Mouse (Mus musculus): ENCODE data around the gene Slc26a5. TPM values are rescaled to one million over a fixed set of nuclear protein-coding genes. Genes with fewer than 3 reads are reported as not detected.

Slc26a5 gene
- polyA plus RNA-seq, 1 experiment from 2014 or later = not detected

DNA sequence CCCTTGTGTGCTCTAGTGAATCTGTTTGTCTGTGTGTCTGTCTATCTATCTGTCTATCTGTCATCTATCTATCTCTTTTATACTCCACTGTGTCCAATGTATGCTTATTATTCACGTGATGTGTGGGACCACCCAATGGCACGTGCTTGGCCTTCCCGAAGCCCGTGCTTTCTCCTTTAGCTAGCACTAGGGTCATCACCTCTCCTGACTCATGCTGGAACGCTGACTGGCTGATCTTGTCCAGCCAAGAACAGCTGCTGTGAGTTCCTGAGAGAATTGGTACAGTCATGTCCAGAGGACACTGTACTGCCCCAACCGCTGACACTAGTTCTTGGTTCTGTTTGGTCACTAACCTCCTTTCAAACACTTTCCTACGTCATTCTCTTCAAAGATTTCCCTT, 6.8 kb downstream of the Slc26a5 start:
- Histone ChIP-seq H3K9me3 (no peaks in the 10 kb centered on the region), H3K4me3 (no peak overlapping the region), H3K4me1 (no peaks in the 10 kb centered on the region), H3K27me3 (no peaks in the 10 kb centered on the region), H3K27ac (no peak overlapping the region), H3K4me2 (replicated peaks) (no peak overlapping the region), H3K36me3 (no peaks in the 10 kb centered on the region), H3K9ac (no peak overlapping the region)
- ATAC-seq (ENCODE audit: low FRiP score, low read depth) = no peak
- 80% methylated on average over 7 of the region's 7 CpGs for WGBS

DNA sequence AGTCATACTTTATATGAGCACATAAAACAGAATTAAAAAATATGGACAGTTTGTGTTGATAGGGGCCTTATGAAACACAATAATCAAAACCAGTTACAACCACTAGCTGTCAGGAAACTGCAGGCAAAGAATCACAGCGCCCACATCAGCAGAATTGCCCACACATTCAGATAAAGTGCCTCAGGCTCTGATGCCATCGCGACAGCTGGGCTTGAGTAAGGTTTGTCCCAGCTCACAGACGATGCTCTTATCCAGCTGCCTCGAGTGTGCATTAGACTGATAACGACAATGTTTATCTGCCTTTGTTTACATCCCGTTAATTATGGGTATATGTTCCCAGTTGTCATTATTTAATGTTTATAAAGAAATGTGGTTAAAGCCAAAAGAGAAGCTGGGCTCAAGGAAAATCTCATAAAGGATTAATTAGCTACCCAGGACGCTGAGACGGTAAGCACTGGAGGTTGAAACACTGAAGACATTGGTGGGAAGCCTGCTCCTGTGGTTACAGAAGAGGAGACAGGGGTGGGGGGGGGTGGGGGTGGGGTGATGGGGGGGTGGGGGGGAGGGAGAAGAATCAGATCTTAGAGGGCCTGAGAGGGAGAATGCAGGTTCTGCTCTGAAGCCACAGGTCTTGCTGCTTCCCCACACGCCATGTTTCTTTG, 13.6 kb downstream of the Slc26a5 start:
- no peak overlapping the region for H3K27ac ChIP-seq
- ATAC-seq (ENCODE audit: low FRiP score, low read depth) = no peak
- H3K4me3 ChIP-seq = no peak overlapping the region
- no peaks in the 10 kb centered on the region for H3K36me3 ChIP-seq
- H3K27me3 ChIP-seq = no peaks in the 10 kb centered on the region
- no peaks in the 10 kb centered on the region for H3K4me1 ChIP-seq
- no peak overlapping the region for H3K4me2 ChIP-seq (replicated peaks)
- WGBS = 56% methylated on average over 10 of the region's 10 CpGs
- H3K9me3 ChIP-seq = no peaks in the 10 kb centered on the region
- H3K9ac ChIP-seq = no peak overlapping the region

DNA sequence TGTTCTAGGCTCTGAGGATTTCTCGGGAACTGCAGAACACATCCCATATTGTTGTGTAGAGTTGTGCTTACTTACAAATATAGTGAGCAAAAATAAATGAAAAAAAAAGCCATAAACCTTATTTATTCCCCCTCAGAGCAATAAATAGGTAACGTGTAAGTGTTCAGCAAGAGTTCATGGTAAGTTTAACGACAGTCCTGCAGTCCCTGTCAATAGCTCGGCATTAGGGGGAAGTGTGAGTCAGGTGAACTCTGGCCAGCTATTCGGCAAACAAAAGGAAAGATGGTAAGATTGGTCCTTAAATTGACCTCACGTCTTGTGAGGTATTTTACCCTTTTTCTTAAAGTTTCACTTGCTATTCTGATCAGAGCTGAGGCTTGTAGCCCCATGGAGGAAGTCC, 18.0 kb downstream of the Slc26a5 start:
- Histone ChIP-seq H3K9me3 (no peaks in the 10 kb centered on the region), H3K4me2 (replicated peaks) (no peak overlapping the region), H3K4me3 (no peak overlapping the region), H3K27me3 (no peaks in the 10 kb centered on the region), H3K27ac (no peak overlapping the region), H3K9ac (no peak overlapping the region), H3K4me1 (no peaks in the 10 kb centered on the region), H3K36me3 (no peaks in the 10 kb centered on the region)
- ATAC-seq (ENCODE audit: low FRiP score, low read depth) = no peak
- WGBS = 45% methylated on average over 6 of the region's 6 CpGs

DNA sequence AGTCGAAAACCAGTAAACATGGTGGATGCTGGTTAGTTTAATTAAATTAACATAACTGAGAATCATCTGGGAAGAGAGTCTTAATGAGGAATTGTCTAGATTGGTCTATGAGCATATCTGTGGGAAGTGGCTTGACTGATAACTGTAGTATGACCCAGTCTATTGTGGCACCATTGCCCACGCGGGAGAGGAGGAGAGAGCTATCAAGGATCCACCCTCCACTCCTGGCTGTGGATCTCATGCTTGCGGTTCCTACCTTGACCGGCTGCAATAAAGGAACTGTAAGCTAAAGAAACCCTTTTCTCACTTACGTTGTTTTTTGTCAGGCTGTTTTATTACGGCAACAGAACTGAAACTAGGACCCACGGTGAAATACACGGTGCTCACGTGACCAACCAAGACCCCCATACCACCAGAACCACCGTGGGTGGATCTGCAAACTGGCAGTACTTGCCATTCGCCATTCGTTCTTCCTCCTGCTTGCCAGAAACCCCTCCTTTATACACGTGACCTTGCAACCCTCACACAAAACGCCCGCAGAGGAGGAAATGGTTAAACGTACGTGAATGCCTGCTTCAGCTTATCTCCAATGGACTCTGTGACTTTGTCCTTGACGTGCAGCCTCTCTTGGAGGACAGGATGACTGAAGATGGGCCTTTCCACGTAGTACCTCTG, 18.7 kb downstream of the Slc26a5 start:
- Histone ChIP-seq H3K4me2 (replicated peaks) (no peak overlapping the region), H3K4me1 (no peaks in the 10 kb centered on the region), H3K9ac (no peak overlapping the region), H3K36me3 (no peaks in the 10 kb centered on the region), H3K4me3 (no peak overlapping the region), H3K9me3 (no peaks in the 10 kb centered on the region), H3K27ac (no peak overlapping the region), H3K27me3 (no peaks in the 10 kb centered on the region)
- 80% methylated on average over 20 of the region's 20 CpGs for WGBS
- ATAC-seq (ENCODE audit: low FRiP score, low read depth) = no peak

DNA sequence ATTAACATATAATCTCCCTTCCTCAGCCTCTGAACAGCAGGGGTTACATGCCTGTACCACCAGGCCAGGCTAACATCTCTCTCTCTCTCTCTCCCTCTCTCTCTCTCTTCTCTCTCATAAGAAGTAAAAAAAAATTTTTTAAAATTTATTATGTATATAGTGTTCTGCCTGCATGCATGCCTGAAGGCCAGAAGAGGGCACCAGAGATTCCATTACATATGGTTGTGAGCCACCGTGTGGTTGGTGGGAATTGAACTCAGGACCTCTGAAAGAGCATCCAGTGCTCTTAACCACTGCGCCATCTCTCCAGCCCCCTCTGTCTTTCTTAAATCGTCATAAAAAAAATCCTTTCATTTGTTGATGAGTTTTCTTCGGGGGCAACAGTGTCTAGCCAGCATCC, 20.7 kb downstream of the Slc26a5 start:
- Histone ChIP-seq H3K9ac (no peak overlapping the region), H3K27me3 (no peaks in the 10 kb centered on the region), H3K36me3 (no peaks in the 10 kb centered on the region), H3K27ac (no peak overlapping the region), H3K4me2 (replicated peaks) (no peak overlapping the region), H3K4me3 (no peak overlapping the region), H3K9me3 (no peaks in the 10 kb centered on the region), H3K4me1 (no peaks in the 10 kb centered on the region)
- 73% methylated on average over 4 of the region's 4 CpGs for WGBS
- no peak for ATAC-seq (ENCODE audit: low FRiP score, low read depth)

DNA sequence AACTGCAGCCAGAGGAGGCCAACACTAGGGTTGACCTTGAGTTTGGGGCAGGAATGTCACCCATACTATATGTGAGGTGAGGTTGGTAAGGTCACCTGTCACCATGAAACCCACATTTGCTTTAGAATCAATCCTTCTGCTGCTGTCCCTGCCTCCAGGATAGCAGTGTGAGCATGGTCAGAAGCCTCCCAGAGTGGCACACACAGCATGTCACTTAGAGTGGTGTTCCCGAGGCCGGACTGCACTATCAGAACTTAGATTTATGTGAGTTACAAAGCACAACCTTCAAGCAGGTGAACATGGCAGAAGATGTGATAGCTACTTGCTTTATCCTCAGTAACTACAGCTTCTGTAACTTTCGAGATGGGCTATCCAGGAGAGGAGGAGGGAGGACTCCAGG, 33.6 kb downstream of the Slc26a5 start:
- H3K9me3 ChIP-seq = peaks cover 4% of the 10 kb centered on the region; the same call in 1 of the 2 replicates
- no peaks in the 10 kb centered on the region for H3K4me1 ChIP-seq
- H3K27me3 ChIP-seq = no peaks in the 10 kb centered on the region
- H3K36me3 ChIP-seq = no peaks in the 10 kb centered on the region
- H3K4me2 ChIP-seq (replicated peaks) = no peak overlapping the region
- no peak overlapping the region for H3K4me3 ChIP-seq
- no peak for ATAC-seq (ENCODE audit: low FRiP score, low read depth)
- 77% methylated on average over 3 of the region's 3 CpGs for WGBS
- no peak overlapping the region for H3K27ac ChIP-seq
- no peak overlapping the region for H3K9ac ChIP-seq

DNA sequence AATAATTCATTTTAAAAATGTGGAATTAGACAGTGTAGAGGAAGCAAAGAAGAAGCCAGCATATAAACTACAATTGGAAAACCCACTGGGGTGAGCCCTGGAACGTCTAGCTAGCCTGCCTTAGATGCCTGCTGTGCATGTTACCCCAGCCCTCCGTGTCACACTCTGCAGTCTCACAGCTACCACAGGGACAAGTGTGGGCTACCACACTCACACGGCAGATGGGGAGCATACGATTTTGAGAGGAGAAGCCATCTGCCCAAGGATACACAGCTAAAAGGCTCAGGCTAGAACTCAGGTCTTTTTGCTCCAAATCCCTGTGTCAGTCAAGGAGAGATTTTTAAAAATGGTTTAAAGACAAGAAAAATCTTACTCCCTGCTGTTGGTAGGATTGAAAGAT, 36.5 kb downstream of the Slc26a5 start:
- no peak for ATAC-seq (ENCODE audit: low FRiP score, low read depth)
- H3K27ac ChIP-seq = no peak overlapping the region
- 69% methylated on average over 4 of the region's 4 CpGs for WGBS

DNA sequence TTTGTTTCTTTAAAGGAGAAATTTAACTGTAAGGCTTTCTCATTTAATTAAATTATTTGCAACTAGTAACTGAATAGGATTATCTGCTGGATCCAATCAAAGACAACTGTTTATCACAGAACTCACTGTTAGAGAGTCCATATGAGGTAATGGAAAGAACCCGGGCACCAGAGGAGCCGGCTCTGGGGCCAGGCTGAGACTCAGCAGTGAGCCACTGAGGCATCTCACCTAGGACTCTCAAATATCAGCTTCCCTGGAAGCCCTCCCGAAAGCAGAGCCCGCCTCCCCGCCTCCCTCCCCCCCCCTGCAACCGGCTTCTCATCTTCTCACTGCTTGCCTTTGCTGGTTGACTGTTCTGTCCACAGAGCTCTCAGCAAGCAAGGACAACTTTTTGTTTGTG, 37.8 kb downstream of the Slc26a5 start:
- Histone ChIP-seq H3K9me3 (peaks cover 4% of the 10 kb centered on the region; the same call in 1 of the 2 replicates), H3K4me2 (replicated peaks) (no peak overlapping the region), H3K36me3 (no peaks in the 10 kb centered on the region), H3K9ac (no peak overlapping the region), H3K27me3 (no peaks in the 10 kb centered on the region), H3K27ac (no peak overlapping the region), H3K4me3 (no peak overlapping the region), H3K4me1 (no peaks in the 10 kb centered on the region)
- 25% methylated on average over 6 of the region's 6 CpGs for WGBS
- no peak for ATAC-seq (ENCODE audit: low FRiP score, low read depth)

More for the DNA sequence above, 36.5 kb downstream of the Slc26a5 start:
- Histone ChIP-seq H3K4me2 (replicated peaks) (no peak overlapping the region), H3K9me3 (peaks cover 4% of the 10 kb centered on the region; the same call in 1 of the 2 replicates), H3K9ac (no peak overlapping the region), H3K27me3 (no peaks in the 10 kb centered on the region), H3K4me1 (no peaks in the 10 kb centered on the region), H3K36me3 (no peaks in the 10 kb centered on the region), H3K4me3 (no peak overlapping the region)

DNA sequence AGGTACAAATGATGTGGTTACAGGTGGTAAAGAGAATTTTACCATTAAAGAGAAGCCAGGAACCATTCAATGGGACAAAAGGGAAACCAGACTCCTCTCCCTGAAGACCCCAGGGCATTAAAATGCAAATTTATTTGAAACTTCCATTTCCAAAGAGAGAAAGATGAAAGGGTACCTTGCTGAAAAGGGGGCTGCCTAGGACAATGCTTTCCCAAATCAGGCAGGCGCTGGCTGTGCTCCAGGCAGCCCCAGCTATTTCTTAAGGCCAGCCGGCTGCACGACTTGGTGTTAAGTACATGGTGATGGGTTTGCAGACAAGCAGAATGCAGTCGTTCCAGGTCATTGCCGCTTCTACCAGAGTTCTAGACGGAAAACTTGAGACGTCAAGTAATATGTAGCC, 39.0 kb downstream of the Slc26a5 start:
- Histone ChIP-seq H3K27me3 (no peaks in the 10 kb centered on the region), H3K4me1 (no peaks in the 10 kb centered on the region), H3K36me3 (no peaks in the 10 kb centered on the region), H3K4me2 (replicated peaks) (no peak overlapping the region), H3K9me3 (peaks cover 4% of the 10 kb centered on the region; the same call in 1 of the 2 replicates), H3K9ac (no peak overlapping the region), H3K4me3 (no peak overlapping the region), H3K27ac (no peak overlapping the region)
- ATAC-seq (ENCODE audit: low FRiP score, low read depth) = no peak
- WGBS = 42% methylated on average over 7 of the region's 7 CpGs

DNA sequence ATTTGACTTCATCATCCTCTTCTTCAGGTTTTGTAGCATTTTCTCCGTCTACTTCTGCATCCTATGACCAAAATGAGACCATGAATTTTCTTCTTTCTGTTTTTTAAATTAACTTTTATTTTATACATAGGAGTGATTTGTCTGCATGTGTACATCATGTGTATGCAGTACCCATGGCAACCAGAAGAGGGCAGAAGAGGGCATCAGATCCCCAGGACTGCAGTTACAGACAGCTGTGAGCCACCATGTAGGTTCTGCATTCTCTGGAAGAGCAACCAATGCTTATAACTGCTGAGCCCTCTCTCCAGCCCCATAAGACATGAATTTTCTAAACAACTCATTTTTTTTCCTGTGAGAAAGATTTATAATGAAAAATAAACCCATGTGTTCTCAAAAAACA, 51.4 kb downstream of the Slc26a5 start:
- Histone ChIP-seq H3K9ac (no peak overlapping the region), H3K4me3 (no peak overlapping the region), H3K36me3 (no peaks in the 10 kb centered on the region), H3K9me3 (peaks cover 7% of the 10 kb centered on the region; the same call in 1 of the 2 replicates), H3K4me2 (replicated peaks) (no peak overlapping the region), H3K27ac (no peak overlapping the region), H3K27me3 (no peaks in the 10 kb centered on the region), H3K4me1 (no peaks in the 10 kb centered on the region)
- 50% methylated on average over 1 of the region's 1 CpGs for WGBS
- no peak for ATAC-seq (ENCODE audit: low FRiP score, low read depth)

DNA sequence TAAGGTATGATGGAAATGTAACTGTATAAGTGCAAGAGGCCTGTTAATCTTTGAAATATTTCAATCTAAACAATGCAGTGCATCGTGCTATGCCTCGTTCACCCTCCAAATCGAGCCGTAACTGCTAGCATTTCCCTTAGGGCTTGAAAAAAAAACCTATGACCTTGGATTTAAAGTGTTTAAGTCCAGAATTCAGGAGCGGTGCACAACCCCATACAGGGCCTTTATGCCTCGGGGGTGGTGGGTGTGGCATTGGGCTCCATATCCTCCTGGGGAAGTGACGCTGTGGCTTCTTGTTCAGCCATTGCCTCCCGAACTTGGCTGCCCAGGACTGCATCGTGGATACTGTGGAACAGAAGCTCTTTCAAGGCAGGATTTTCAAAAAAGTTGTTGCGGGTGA, 54.5 kb downstream of the Slc26a5 start:
- ATAC-seq (ENCODE audit: low FRiP score, low read depth) = no peak
- H3K27me3 ChIP-seq = no peaks in the 10 kb centered on the region
- no peak overlapping the region for H3K9ac ChIP-seq
- no peaks in the 10 kb centered on the region for H3K36me3 ChIP-seq
- 63% methylated on average over 10 of the region's 10 CpGs for WGBS
- no peak overlapping the region for H3K4me2 ChIP-seq (replicated peaks)
- no peak overlapping the region for H3K4me3 ChIP-seq
- H3K27ac ChIP-seq = no peak overlapping the region
- no peaks in the 10 kb centered on the region for H3K4me1 ChIP-seq
- no peaks in the 10 kb centered on the region for H3K9me3 ChIP-seq

DNA sequence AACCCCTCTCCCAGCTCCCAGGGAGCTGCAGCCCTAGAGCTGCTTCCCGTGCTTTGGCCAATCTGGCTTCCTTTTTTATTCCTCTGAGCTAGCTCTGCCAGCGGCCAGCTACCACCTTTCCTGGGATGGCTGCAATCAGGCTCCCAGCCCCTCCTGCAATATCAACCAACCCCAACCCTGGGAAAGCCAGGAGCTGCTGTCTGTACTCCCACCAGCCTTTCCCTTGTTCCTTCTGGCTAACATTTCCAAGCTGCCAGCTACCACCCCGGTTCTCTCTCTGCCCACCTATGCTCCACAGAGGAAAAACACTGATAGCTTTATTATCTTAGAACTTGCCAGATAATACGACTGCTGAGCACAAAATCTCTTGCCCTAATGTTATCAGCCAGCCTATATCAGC, 60.6 kb downstream of the Slc26a5 start:
- no peaks in the 10 kb centered on the region for H3K4me1 ChIP-seq
- no peak overlapping the region for H3K4me2 ChIP-seq (replicated peaks)
- H3K9me3 ChIP-seq = no peaks in the 10 kb centered on the region
- ATAC-seq (ENCODE audit: low FRiP score, low read depth) = no peak
- H3K27ac ChIP-seq = no peak overlapping the region
- H3K27me3 ChIP-seq = no peaks in the 10 kb centered on the region
- H3K36me3 ChIP-seq = peaks cover 45% of the 10 kb centered on the region
- WGBS = 79% methylated on average over 4 of the region's 4 CpGs
- no peak overlapping the region for H3K9ac ChIP-seq
- no peak overlapping the region for H3K4me3 ChIP-seq

Data from limb, embryonic 13.5 days (tissue).